Mouse (Mus musculus) neutrophil, adult 5-6 weeks (primary cell): Measurements from ENCODE around the gene Meox2. TPM values are rescaled to one million over a fixed set of nuclear protein-coding genes. Genes with fewer than 3 reads are reported as not detected.

Source experiments
- total RNA-seq: library from RNA; stranded (forward); fragments of 200-1000 nt; gene quantifications from 2 replicates; pipeline ENCODE4 v1.2.3, GENCODE M21; 2017

The Meox2 gene
- total RNA-seq, 1 experiment from 2014 or later = not detected

Other genes with a start within 250 kb of the Meox2 start
- gene Agmo, start 133.1 kb downstream of the Meox2 start, total RNA-seq = not detected in 2 replicates